Mouse (Mus musculus) monocyte, adult 5-6 weeks (primary cell): ENCODE data around the gene Chuk. TPM values are rescaled to one million over a fixed set of nuclear protein-coding genes. Genes with fewer than 3 reads are reported as not detected.

Experiments used
- ATAC-seq: fragments of 153-309, 156-312 bp; replicated peaks from 2 replicates; pipeline ENCODE4 v1.8.0; 2017; ENCODE audit warnings: mild to moderate bottlenecking; ENCODE audit not compliant: low TSS enrichment, insufficient number of reproducible peaks, severe bottlenecking, poor library complexity, low FRiP score
- total RNA-seq: library from RNA; stranded (forward); fragments of 200-1000, 200-491, 200-594 nt; gene quantifications from 3 replicates; pipeline ENCODE4 v1.2.3, GENCODE M21; 2017

The Chuk gene
- total RNA-seq, 1 experiment from 2014 or later = 180 TPM

- no peak for ATAC-seq
Observed at GRCm38 (mm10) chr19:44060226-44060625, 47.1 kb downstream of the Chuk start.

- ATAC-seq = no peak
Observed at GRCm38 (mm10) chr19:44055173-44055826, 52.0 kb downstream of the Chuk start.

GRCm38 (mm10) chr19:44050388-44050787 is 56.9 kb downstream of the Chuk start:
- no peak for ATAC-seq

- ATAC-seq = no peak
Observed at GRCm38 (mm10) chr19:44049282-44049681, 58.0 kb downstream of the Chuk start.

- no peak for ATAC-seq
Observed at GRCm38 (mm10) chr19:44045847-44046246, 61.4 kb downstream of the Chuk start.

GRCm38 (mm10) chr19:44042121-44042520 is 65.2 kb downstream of the Chuk start:
- ATAC-seq = no peak

GRCm38 (mm10) chr19:44033396-44033795 is 73.9 kb downstream of the Chuk start:
- ATAC-seq = no peak

- ATAC-seq = no peak
Observed at GRCm38 (mm10) chr19:44032046-44032744, 75.1 kb downstream of the Chuk start.

GRCm38 (mm10) chr19:44030024-44030423 is 77.3 kb downstream of the Chuk start:
- no peak for ATAC-seq

- no peak for ATAC-seq
Observed at GRCm38 (mm10) chr19:44028972-44029371, 78.3 kb downstream of the Chuk start, which contains the start of gene Cyp2c23. Gene Cyp2c23 (minus strand): TSS chr19:44029208.

GRCm38 (mm10) chr19:44026956-44027530 is 80.2 kb downstream of the Chuk start:
- no peak for ATAC-seq

- ATAC-seq = no peak
Observed at GRCm38 (mm10) chr19:44024921-44025585, 82.2 kb downstream of the Chuk start.

Other genes starting within 250 kb of the Chuk start
- 8.7 to 12.2 TPM (median 9.3 TPM) in 3 replicates for gene Dnmbp, start 167.3 kb downstream of the Chuk start, total RNA-seq
- 1.2 TPM in 1 of 3 replicates, not detected in the others for gene Cpn1, start 120.9 kb downstream of the Chuk start, total RNA-seq
- not detected in 3 replicates for gene Cyp2c23, start 78.3 kb downstream of the Chuk start, total RNA-seq
- 25.4 to 41.4 TPM (median 25.8 TPM) in 3 replicates for gene Erlin1, start 37.7 kb downstream of the Chuk start, total RNA-seq
- 9.8 to 16.1 TPM (median 13.7 TPM) in 3 replicates for gene Cwf19l1, start 28.4 kb upstream of the Chuk start, total RNA-seq
- gene Bloc1s2, start 39.0 kb upstream of the Chuk start, total RNA-seq = 80.6 to 110 TPM (median 103 TPM) in 3 replicates
- gene Pkd2l1, start 85.0 kb upstream of the Chuk start, total RNA-seq = not detected in 3 replicates
- gene Scd3, start 95.8 kb upstream of the Chuk start, total RNA-seq = not detected in 3 replicates
- 38.6 to 52.6 TPM (median 50.7 TPM) in 3 replicates for gene Scd2, start 186.2 kb upstream of the Chuk start, total RNA-seq
- 1.7 TPM in 1 of 3 replicates, not detected in the others for gene Scd4, start 225.6 kb upstream of the Chuk start, total RNA-seq